Mouse (Mus musculus) midbrain, embryonic 10.5 days (tissue): ENCODE measurements around the gene C2cd4b. TPM values are rescaled to one million over a fixed set of nuclear protein-coding genes. Genes with fewer than 3 reads are reported as not detected.
A peak's percentile ranks its signal among the peaks of the same experiment; 100 is the strongest.

Experiments
- DNase-seq: peaks from one replicate; pipeline ENCODE4 v3.0.0-alpha.2; 2017; ENCODE audit warnings: low spot score
- H3K27ac ChIP-seq: fragments of 300-500 bp; sonication (generic); replicated peaks from 2 replicates; pipeline ENCODE4 v1.5.1; 2016; ENCODE audit warnings: mild to moderate bottlenecking
- H3K27me3 ChIP-seq: fragments of 300-500 bp; sonication (generic); 2 replicates; pipeline ENCODE4 v1.6.1; 2016; ENCODE audit warnings: low read depth, mild to moderate bottlenecking; ENCODE audit not compliant: poor library complexity, severe bottlenecking
- H3K36me3 ChIP-seq: fragments of 300-500 bp; sonication (generic); 2 replicates; pipeline ENCODE4 v1.6.1; 2016; ENCODE audit warnings: mild to moderate bottlenecking, moderate library complexity
- H3K4me1 ChIP-seq: fragments of 300-500 bp; sonication (generic); 2 replicates; pipeline ENCODE4 v1.6.1; 2016
- H3K4me3 ChIP-seq: fragments of 300-500 bp; sonication (generic); 2 replicates; pipeline ENCODE4 v1.5.1; 2016; ENCODE audit warnings: mild to moderate bottlenecking, moderate library complexity
- H3K9me3 ChIP-seq: fragments of 300-500 bp; sonication (generic); replicated peaks from 2 replicates; pipeline ENCODE4 v1.6.1; 2016; ENCODE audit warnings: mild to moderate bottlenecking
- WGBS: fragments of 180-500 bp; shearing (Covaris S2); methylation state at CpG from one replicate; pipeline ENCODE4 v1.1.7; 2016; 5-methylcytosine and 5-hydroxymethylcytosine counted together
- polyA plus RNA-seq: library from polyadenylated mRNA; unstranded; fragments of >200 nt; fragmentation: Nextera tagmentation; extraction: Ambion mirVana; gene quantifications from 2 replicates; pipeline ENCODE4 v1.2.1, GENCODE M21; 2016

The C2cd4b gene
- polyA plus RNA-seq = 0.14 TPM in 1 of 2 replicates, not detected in the other

DNA sequence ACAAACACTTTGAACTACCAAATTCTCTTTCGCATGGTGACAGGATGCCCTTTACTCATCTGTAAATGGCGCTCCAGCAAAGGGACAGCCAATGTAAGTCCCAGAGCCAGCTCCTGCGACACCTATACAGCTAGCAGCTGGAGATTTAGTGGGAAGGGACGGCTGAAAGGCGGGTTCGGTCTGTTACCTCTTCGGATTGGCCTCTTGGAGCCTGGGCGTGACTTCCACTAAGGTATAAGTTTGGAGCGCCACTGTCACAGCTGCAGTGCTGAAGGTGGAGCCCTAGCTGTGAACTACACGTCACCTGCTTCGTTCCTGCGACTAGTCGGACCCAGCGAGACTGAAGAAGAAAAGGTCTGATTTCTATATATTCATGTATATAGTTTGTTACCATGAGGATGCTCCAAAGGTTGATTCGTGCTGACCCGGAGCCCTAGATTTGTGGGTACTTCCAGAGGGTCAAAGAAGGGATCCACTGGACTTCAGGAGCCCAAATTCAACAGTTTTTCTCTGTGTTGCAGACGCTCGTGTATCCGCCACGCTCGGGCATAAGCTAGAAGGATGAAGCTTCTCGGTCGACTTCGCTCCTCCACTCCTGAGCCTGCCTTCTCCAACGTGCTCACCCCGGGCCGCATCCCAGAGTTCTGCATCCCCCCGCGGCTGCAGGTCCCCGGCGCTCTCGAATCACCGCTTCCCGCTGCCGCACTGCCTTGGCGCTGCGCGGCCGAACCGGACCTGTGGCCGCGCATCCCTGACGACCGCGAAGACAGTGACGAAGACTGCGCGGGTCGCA, at the start of gene C2cd4b:
Gene C2cd4b (plus strand): TSS at position 275 of the 793 bp plus-strand sequence.
- no peaks in the 10 kb centered on the region for H3K36me3 ChIP-seq
- DNase-seq = peak; percentile 27
- H3K9me3 ChIP-seq = peaks cover 5% of the 10 kb centered on the region; the same call in 1 of the 2 replicates
- H3K27ac ChIP-seq = peak within 1 kb of the TSS; percentile 83
- peaks cover 49% of the 10 kb centered on the region for H3K27me3 ChIP-seq
- H3K4me3 ChIP-seq = peak within 1 kb of the TSS; percentile 71
- peaks cover 19% of the 10 kb centered on the region for H3K4me1 ChIP-seq
- WGBS = 3% methylated on average over 49 of the region's 49 CpGs

DNA sequence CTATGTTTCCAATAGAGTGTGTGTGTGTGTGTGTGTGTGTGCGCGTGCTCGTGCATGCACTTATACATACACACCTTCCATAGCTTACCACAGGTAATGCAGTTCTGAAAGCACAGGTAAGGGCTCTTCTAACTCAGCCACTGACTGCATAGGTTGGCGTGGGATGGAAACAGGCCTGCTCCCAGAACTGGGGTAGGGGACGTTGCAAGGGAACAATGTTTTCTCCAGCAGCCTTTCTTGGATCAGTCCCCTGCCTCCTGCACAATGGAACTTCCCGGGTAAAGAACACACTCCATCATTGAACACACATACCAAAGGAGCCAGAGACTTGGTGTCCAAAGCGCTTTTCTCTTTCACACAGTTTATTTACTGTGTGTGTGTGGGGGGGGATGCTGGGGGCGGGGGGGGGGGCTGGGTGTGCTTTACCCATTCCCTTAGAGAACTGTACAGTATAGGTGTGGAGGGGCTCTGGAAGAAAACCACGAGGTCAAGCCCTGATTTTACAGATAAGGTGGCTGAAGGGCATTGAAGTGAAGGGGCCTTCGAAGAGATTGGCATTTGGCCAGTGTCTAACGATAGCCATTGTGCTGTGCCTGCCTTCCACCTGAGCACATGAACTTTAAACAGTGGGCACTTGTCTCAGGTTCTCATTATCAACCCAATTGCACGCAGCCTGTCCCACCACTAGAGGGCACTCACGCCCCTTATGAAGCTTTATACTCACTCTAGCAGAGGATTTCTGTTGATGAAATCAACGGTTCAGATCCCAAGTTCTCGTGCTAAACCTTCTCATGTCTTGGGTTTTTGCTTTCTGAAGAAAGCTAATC, 48.0 kb upstream of the C2cd4b start:
- Histone ChIP-seq H3K27me3 (no peaks in the 10 kb centered on the region), H3K27ac (no peak overlapping the region), H3K4me3 (no peak overlapping the region), H3K4me1 (no peaks in the 10 kb centered on the region), H3K9me3 (no peaks in the 10 kb centered on the region), H3K36me3 (no peaks in the 10 kb centered on the region)
- peak; percentile 61 for DNase-seq
- WGBS = 48% methylated on average over 15 of the region's 15 CpGs

DNA sequence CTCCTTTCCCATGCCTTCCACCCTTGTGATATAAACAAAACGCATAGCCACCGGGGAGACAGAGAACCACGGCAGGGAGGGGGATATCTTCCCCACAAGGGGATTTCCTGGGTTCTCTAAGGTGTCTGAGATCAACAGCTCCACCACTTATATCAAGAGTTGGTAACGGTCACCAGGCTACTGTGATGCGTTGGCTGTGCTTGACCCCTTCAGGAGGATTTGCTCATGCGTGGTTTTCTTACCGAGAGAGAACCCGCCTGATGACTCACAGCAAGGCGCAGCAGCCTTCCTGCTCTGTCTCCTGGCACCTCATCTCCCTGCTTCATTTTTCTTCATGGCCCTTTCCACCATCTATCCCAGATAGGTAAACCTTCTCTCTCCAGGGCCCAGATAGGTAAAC, 47.1 kb upstream of the C2cd4b start:
- 85% methylated on average over 9 of the region's 9 CpGs for WGBS

DNA sequence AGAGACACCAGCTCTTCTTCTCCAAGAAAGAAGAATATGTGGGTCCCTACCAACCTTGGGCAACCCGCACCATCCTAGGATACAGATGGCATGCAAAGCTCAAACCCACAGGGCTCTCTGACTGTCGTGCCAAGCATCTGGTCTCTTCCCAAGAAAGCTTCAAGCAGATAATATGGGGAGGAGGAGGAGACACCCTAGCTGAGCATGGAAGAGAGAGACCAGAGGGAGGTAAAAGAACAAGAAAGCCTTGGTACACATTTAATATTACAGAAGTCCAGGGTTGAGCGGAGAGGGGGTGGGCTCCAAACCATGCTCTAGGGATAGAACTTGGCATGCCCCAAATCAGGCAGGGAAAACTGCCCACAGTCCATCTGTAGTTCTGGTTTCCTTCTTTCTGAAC, 42.2 kb upstream of the C2cd4b start:
- Histone ChIP-seq H3K4me1 (peaks cover 23% of the 10 kb centered on the region), H3K36me3 (no peaks in the 10 kb centered on the region), H3K4me3 (no peak overlapping the region), H3K27ac (no peak overlapping the region), H3K9me3 (no peaks in the 10 kb centered on the region), H3K27me3 (no peaks in the 10 kb centered on the region)
- no peak for DNase-seq
- 94% methylated on average over 3 of the region's 3 CpGs for WGBS

More for the DNA sequence above, 47.1 kb upstream of the C2cd4b start:
- no peak overlapping the region for H3K27ac ChIP-seq
- no peak for DNase-seq
- H3K4me3 ChIP-seq = no peak overlapping the region
- H3K9me3 ChIP-seq = no peaks in the 10 kb centered on the region
- no peaks in the 10 kb centered on the region for H3K4me1 ChIP-seq
- H3K36me3 ChIP-seq = no peaks in the 10 kb centered on the region
- H3K27me3 ChIP-seq = no peaks in the 10 kb centered on the region

DNA sequence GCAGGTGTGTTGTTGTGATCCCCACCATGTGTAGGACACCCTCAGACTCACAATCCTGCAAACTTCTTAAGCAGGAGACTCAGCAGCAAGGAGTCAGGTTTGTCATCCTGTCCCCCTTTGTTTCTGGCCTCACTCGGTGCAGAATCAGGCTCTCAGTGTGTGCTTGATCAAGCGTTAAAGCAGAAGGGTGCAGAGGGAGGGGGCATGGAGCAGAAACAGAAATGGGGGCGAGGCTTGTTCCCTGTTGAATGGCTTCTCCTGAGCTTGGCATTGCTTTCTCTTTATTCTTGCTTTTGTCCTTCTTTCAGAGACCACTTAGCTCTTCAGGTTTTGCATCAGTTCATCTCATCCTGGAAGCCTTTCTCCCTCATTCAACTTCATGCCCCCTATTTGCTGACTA, 40.6 kb upstream of the C2cd4b start:
- peak overlapping the region; percentile 30; the same call in 1 of the 2 replicates for H3K27ac ChIP-seq
- 11% methylated on average over 3 of the region's 3 CpGs for WGBS
- no peaks in the 10 kb centered on the region for H3K36me3 ChIP-seq
- no peaks in the 10 kb centered on the region for H3K27me3 ChIP-seq
- DNase-seq = no peak
- H3K4me3 ChIP-seq = no peak overlapping the region
- H3K9me3 ChIP-seq = no peaks in the 10 kb centered on the region
- H3K4me1 ChIP-seq = peaks cover 23% of the 10 kb centered on the region

DNA sequence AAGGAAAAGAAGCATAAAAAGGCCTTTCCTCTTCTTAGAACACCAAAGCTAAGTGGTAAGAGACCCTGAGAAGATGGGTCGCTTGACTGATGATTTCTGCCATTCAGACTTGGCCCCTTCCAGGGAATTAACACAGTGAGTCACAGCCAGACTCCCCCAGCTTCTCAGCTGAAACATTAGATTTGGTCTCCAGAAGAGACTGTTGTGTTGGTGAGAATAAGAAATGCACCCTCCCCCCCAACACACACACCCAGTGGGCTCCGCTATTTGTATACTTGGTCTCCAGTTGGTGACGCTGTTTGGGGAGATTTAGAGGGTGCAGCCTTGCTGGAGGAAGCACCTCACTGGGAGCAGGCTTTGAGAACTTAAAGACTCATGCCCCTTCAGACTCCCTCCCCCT, 39.1 kb upstream of the C2cd4b start:
- Histone ChIP-seq H3K9me3 (no peaks in the 10 kb centered on the region), H3K4me3 (no peak overlapping the region), H3K4me1 (peaks cover 23% of the 10 kb centered on the region), H3K27me3 (no peaks in the 10 kb centered on the region), H3K36me3 (no peaks in the 10 kb centered on the region), H3K27ac (no peak overlapping the region)
- DNase-seq = no peak
- 69% methylated on average over 3 of the region's 3 CpGs for WGBS

DNA sequence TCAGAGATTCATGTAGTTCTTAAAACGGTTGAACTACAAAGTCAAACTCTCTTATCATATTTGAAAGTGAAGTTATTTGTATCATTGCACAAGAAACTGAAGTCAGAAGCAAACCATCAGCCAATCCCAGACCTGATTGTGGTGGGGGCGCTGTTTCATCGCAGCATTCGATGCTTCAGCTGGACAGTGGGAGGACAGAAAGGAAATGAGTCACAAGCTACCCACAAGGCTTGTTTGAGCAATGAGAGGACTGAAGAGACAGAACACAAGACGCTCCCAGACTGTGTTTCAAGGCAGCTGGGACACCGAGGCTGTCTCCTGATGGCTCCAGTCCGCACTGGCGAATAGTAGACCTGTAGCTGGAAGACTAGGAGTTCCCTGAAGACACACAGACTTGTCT, 36.9 kb upstream of the C2cd4b start:
- H3K27me3 ChIP-seq = no peaks in the 10 kb centered on the region
- H3K4me3 ChIP-seq = no peak overlapping the region
- no peak overlapping the region for H3K27ac ChIP-seq
- 88% methylated on average over 8 of the region's 8 CpGs for WGBS
- H3K9me3 ChIP-seq = no peaks in the 10 kb centered on the region
- H3K36me3 ChIP-seq = no peaks in the 10 kb centered on the region
- peaks cover 23% of the 10 kb centered on the region for H3K4me1 ChIP-seq
- DNase-seq = no peak

DNA sequence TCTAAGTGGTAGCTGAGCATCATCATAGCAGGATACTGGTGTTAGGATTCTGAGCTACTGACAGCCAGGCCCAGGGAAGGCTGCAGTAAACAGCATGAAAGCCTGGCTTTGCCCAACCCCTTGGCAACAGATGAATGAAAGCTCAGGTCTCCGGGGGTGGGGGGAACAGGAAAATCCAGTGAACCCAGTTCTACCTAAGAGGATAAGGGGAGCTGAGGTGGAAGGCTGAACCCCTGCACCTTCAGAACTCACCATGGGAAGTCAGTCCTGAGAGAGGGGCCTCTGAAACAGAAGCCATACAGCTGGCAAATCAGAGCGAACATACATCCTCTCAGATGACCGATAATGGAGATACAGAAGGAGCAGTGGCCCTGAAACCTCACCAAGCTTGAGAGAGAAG, 34.0 kb upstream of the C2cd4b start:
- 85% methylated on average over 3 of the region's 3 CpGs for WGBS
- Histone ChIP-seq H3K4me1 (peaks cover 1% of the 10 kb centered on the region), H3K36me3 (no peaks in the 10 kb centered on the region), H3K27ac (no peak overlapping the region), H3K9me3 (no peaks in the 10 kb centered on the region), H3K4me3 (no peak overlapping the region), H3K27me3 (no peaks in the 10 kb centered on the region)
- no peak for DNase-seq

DNA sequence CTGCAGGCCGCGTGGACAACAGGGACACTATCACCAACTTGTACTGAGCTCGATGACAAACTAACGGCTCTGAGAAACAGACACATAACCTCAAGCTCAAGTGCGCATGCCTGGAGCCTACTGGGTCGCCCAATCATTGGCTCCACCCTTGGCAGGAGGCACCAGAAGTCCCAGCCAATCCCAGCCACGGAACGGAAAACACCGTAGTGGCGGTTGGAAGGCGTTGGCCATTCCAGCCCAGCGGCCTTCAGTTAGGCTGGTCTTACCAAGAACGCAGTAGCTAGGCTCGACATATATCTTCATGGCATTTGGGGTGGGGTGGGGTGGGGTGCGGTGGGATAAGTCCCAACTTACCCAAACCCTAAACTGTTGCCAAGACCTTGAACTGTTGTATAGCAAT, 25.5 kb upstream of the C2cd4b start:
- no peaks in the 10 kb centered on the region for H3K27me3 ChIP-seq
- DNase-seq = no peak
- H3K27ac ChIP-seq = no peak overlapping the region
- no peaks in the 10 kb centered on the region for H3K36me3 ChIP-seq
- no peaks in the 10 kb centered on the region for H3K9me3 ChIP-seq
- H3K4me1 ChIP-seq = no peaks in the 10 kb centered on the region
- WGBS = 93% methylated on average over 15 of the region's 15 CpGs
- no peak overlapping the region for H3K4me3 ChIP-seq

DNA sequence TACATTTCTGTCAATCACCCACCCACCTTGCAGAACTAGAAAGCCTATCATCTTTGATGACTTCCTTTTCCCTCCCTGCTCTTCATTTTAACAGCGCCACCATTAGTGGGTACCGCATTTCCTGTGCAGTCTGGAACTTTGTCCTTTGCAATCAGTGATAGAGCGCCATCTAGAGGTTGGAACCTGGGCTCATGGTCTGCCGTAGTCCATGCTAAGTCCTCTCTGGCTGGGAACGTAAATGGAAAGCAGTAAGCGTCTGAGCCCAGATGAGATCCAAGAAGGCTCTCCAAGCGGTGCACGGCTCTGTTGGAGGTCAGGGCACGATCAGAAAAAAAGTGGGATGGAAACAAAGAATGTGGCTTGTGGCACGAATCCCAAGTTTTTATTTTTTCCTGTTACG, 23.8 kb upstream of the C2cd4b start:
- peak; percentile 28 for DNase-seq
- Histone ChIP-seq H3K4me3 (no peak overlapping the region), H3K36me3 (no peaks in the 10 kb centered on the region), H3K27me3 (no peaks in the 10 kb centered on the region), H3K9me3 (no peaks in the 10 kb centered on the region), H3K27ac (no peak overlapping the region), H3K4me1 (no peaks in the 10 kb centered on the region)
- WGBS = 52% methylated on average over 11 of the region's 11 CpGs

DNA sequence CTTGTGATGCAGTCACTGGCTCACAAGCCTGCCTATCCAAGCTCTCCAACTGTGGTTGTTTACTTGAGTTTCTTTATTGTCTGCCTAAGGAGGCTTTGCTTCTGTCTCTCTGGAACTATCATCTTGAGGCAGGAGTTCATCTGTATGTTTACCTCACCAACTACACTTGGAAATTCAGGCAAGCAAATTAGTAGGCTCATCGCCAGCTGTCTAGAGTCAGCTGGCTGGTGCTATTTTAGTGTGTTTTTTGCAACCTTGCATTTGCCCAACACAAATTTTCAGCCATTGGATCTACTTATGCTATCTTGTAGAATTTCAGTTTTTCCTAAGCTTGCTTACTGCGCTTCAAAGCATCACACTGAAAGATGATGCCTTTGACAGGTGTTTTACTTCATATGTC, 18.0 kb upstream of the C2cd4b start:
- Histone ChIP-seq H3K36me3 (no peaks in the 10 kb centered on the region), H3K4me3 (no peak overlapping the region), H3K4me1 (no peaks in the 10 kb centered on the region), H3K27me3 (no peaks in the 10 kb centered on the region), H3K27ac (no peak overlapping the region), H3K9me3 (no peaks in the 10 kb centered on the region)
- 90% methylated on average over 2 of the region's 2 CpGs for WGBS
- DNase-seq = no peak

DNA sequence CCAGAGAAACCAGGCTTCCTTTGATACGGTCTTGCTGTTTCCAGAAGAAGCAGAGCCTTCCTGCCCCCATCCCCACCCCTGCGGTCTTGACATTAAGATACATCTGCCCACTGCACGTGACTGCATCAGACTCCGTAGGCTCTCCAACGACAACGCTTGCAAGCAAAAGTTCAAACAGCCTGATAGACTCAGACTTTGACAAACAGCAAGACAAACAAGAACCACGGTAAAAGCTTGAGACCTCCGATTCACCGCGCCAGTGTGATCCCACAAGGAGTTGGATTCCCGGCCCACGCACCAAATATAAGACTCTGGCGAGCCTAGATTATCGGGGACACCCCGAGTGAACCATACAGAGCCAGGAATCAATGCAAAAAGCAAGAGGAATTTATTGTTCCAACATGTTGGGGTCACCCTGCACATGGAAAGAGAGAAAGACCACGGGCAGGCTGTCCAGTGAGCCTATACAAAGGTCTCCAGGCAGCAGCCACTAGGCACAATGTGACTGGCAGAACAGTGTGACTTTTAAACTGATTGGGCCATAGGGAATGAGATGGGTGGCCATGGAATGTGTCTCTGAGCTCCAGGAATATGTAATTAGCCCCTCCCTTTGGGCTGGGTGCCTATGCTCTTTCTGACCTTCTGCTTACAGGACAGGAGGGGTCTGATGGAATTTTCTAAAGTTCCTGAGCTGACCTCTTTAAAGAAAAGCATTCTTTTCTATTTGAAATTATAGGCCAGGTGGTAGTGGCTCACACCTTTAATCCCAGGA, 5.6 kb upstream of the C2cd4b start:
- Histone ChIP-seq H3K4me3 (no peak overlapping the region), H3K36me3 (no peaks in the 10 kb centered on the region), H3K27me3 (peaks cover 12% of the 10 kb centered on the region), H3K4me1 (no peaks in the 10 kb centered on the region), H3K27ac (no peak overlapping the region), H3K9me3 (no peaks in the 10 kb centered on the region)
- WGBS = 89% methylated on average over 16 of the region's 16 CpGs
- no peak for DNase-seq
